Mouse (Mus musculus): ENCODE data around the gene Polr2m.

Polr2m gene

GRCm38 (mm10) chr9:71475536-71475935, 10.2 kb downstream of the Polr2m start:
- 90% methylated on average over 4 of the region's 4 CpGs for WGBS

GRCm38 (mm10) chr9:71467434-71467833, 18.3 kb downstream of the Polr2m start:
- WGBS = 74% methylated on average over 4 of the region's 4 CpGs

GRCm38 (mm10) chr9:71466111-71466510, 19.6 kb downstream of the Polr2m start:
- 72% methylated on average over 3 of the region's 3 CpGs for WGBS

GRCm38 (mm10) chr9:71463072-71463667, 22.6 kb downstream of the Polr2m start:
- WGBS = 70% methylated on average over 13 of the region's 13 CpGs

GRCm38 (mm10) chr9:71456738-71457137, 29.0 kb downstream of the Polr2m start:
- 92% methylated on average over 4 of the region's 4 CpGs for WGBS

GRCm38 (mm10) chr9:71453917-71454316, 31.8 kb downstream of the Polr2m start:
- WGBS = 71% methylated on average over 5 of the region's 5 CpGs

- WGBS = 89% methylated on average over 5 of the region's 5 CpGs
Measured at GRCm38 (mm10) chr9:71453352-71453751, 32.4 kb downstream of the Polr2m start.

- WGBS = 84% methylated on average over 6 of the region's 6 CpGs
Measured at GRCm38 (mm10) chr9:71450626-71451025, 35.1 kb downstream of the Polr2m start.

- WGBS = 40% methylated on average over 4 of the region's 4 CpGs
Measured at GRCm38 (mm10) chr9:71447573-71447972, 38.2 kb downstream of the Polr2m start.

GRCm38 (mm10) chr9:71445308-71445707, 40.4 kb downstream of the Polr2m start:
- 89% methylated on average over 2 of the region's 2 CpGs for WGBS

GRCm38 (mm10) chr9:71438146-71438545, 47.6 kb downstream of the Polr2m start:
- WGBS = 65% methylated on average over 2 of the region's 2 CpGs
